Mouse (Mus musculus) testis, adult 2 months (tissue): Measurements from ENCODE around the gene Itpr1.

Experiments
- CTCF ChIP-seq: fragments of 200-500 bp; IDR thresholded peaks from 2 replicates; pipeline ENCODE4 v1.5.1; 2012; ENCODE audit warnings: low read depth, mild to moderate bottlenecking, inconsistent platforms, low read length, moderate library complexity; ENCODE audit not compliant: control insufficient read depth, insufficient read depth, insufficient replicate concordance
- POLR2A ChIP-seq: fragments of 200-500 bp; IDR thresholded peaks from 2 replicates; pipeline ENCODE4 v1.6.1; 2012; ENCODE audit warnings: low read depth, mild to moderate bottlenecking, inconsistent platforms, low read length, moderate library complexity; ENCODE audit not compliant: control insufficient read depth

DNA sequence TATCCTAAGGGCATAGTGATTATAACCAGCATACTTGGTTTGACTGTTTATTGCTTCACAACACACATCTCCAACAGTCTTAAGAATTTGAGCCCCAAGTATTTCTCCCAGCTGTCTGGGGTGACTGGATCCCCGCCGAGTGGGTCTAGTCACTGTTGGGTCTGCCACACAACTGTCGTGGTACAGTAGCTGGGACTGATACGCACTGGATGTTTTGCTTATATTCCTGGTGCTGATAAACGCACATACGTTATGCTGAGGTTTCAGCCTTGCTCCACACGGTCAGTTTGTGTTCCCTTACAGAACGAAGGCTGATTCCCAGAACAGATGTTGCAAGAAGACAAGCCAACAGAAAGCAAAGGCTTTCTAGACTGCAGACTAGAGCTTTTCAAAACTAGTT lies 180.2 kb downstream of the Itpr1 start:
- no peak for TF ChIP-seq CTCF
- no peak for TF ChIP-seq POLR2A
